Mouse (Mus musculus) forebrain, embryonic 13.5 days (tissue): ENCODE results near the gene Hist1h2bm. TPM values are rescaled to one million over a fixed set of nuclear protein-coding genes. Genes with fewer than 3 reads are reported as not detected.
"Not testable (repeated sequence)": the region's sequence is repeated elsewhere in the genome, so short reads cannot be mapped to it uniquely, and the experiment has no call there.

Experiments
- ATAC-seq: fragments of 200-750 bp; cut with Nextera tagmentation; 2 replicates; pipeline ENCODE4 v1.8.0; 2017
- H3K27ac ChIP-seq: fragments of 300-500 bp; sonication (generic); 2 replicates; pipeline ENCODE4 v1.5.1; 2015; ENCODE audit warnings: inconsistent platforms, mild to moderate bottlenecking, moderate library complexity
- H3K27me3 ChIP-seq: fragments of 300-500 bp; sonication (generic); 2 replicates; pipeline ENCODE4 v1.6.1; 2015; ENCODE audit warnings: mild to moderate bottlenecking, inconsistent platforms
- H3K36me3 ChIP-seq: fragments of 300-500 bp; sonication (generic); 2 replicates; pipeline ENCODE4 v1.6.1; 2015; ENCODE audit warnings: mild to moderate bottlenecking, inconsistent platforms; ENCODE audit not compliant: poor library complexity, severe bottlenecking
- H3K4me1 ChIP-seq: fragments of 300-500 bp; sonication (generic); 2 replicates; pipeline ENCODE4 v1.6.1; 2015; ENCODE audit warnings: inconsistent platforms
- H3K4me2 ChIP-seq: fragments of 300-500 bp; sonication (generic); 2 replicates; pipeline ENCODE4 v1.6.1; 2015; ENCODE audit warnings: inconsistent platforms, mild to moderate bottlenecking, moderate library complexity
- H3K4me3 ChIP-seq: fragments of 300-500 bp; sonication (generic); 2 replicates; pipeline ENCODE4 v1.5.1; 2015; ENCODE audit warnings: mild to moderate bottlenecking, inconsistent platforms
- H3K9ac ChIP-seq: fragments of 300-500 bp; sonication (generic); 2 replicates; pipeline ENCODE4 v1.6.1; 2015; ENCODE audit warnings: mild to moderate bottlenecking, inconsistent platforms
- H3K9me3 ChIP-seq: fragments of 300-500 bp; sonication (generic); replicated peaks from 2 replicates; pipeline ENCODE4 v1.6.1; 2016; ENCODE audit warnings: inconsistent platforms
- WGBS: fragments of 180-500 bp; shearing (Covaris S2); methylation state at CpG from one replicate; pipeline ENCODE4 v1.1.7; 2015; 5-methylcytosine and 5-hydroxymethylcytosine counted together
- polyA plus RNA-seq: library from polyadenylated mRNA; unstranded; fragments of >200 nt; fragmentation: Nextera tagmentation; extraction: Ambion mirVana; gene quantifications from 2 replicates; pipeline ENCODE4 v1.2.1, GENCODE M21; 2015

Hist1h2bm gene
- polyA plus RNA-seq, result 5.9 and 6.9 TPM in 2 replicates

DNA sequence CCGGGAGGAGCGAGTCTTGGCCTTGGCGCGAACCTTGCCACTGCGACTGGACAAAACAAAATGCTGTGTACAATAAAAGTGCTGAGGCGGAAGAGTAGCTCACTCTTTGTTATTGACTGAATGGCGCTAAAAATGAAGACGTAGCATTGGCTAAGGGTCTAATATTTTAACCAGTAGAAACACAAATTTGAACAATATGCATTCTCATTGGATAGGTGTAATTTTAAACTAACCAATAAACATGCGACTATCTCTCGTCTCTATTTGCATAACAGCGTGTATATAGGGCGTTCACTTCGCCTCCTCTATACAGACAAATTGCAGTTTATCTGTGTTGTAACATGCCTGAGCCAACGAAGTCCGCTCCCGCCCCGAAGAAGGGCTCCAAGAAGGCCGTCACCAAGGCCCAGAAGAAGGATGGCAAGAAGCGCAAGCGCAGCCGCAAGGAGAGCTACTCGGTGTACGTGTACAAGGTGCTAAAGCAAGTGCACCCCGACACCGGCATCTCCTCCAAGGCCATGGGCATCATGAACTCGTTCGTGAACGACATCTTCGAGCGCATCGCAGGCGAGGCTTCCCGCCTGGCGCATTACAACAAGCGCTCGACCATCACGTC is at the start of gene Hist1h2bm:
Gene Hist1h2bm, plus strand, starts transcription at position 288 of the 616 bp plus-strand sequence.
- H3K4me2 ChIP-seq, result peak within 1 kb of the TSS; percentile 66
- peak within 1 kb of the TSS; percentile 71 for H3K9ac ChIP-seq
- not testable (repeated sequence) for H3K36me3 ChIP-seq, H3K27me3 ChIP-seq, H3K9me3 ChIP-seq
- peak; percentile 98 for ATAC-seq
- peaks cover 39% of the 10 kb centered on the region for H3K4me1 ChIP-seq
- H3K4me3 ChIP-seq, result peak within 1 kb of the TSS; percentile 40
- under 1% methylated on average over 37 of the region's 37 CpGs for WGBS
- peak within 1 kb of the TSS; percentile 92 for H3K27ac ChIP-seq

DNA sequence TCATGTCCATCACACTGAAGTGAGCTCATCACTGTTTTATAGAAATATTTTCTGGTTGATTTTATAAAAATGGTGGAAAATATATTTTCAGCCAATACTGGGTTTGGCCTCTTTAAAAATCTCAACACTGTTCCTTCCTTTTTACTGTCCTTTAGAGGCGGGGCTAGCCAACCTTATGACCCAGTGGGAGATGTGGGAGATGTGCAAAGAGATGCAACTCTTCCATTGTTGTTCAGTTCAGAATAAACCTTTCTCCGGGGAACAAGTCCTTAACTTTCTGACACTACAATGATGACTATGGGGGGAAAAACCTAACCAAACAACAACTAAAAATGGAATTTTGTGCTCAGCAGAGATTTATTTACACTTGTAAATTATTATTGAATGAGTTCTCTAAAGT is 44.5 kb upstream of the Hist1h2bm start, which contains the start of gene Olfr1360:
Gene Olfr1360, minus strand, starts transcription at position 101 of the 400 bp plus-strand sequence.
- no peaks in the 10 kb centered on the region for H3K9me3 ChIP-seq
- H3K36me3 ChIP-seq, result no peaks in the 10 kb centered on the region
- no peak for ATAC-seq
- no peak within 1 kb of the TSS for H3K4me3 ChIP-seq
- no peak within 1 kb of the TSS for H3K4me2 ChIP-seq
- 72% methylated on average over 2 of the region's 2 CpGs for WGBS
- no peak within 1 kb of the TSS for H3K9ac ChIP-seq
- H3K27me3 ChIP-seq, result no peaks in the 10 kb centered on the region
- no peak within 1 kb of the TSS for H3K27ac ChIP-seq
- H3K4me1 ChIP-seq, result no peaks in the 10 kb centered on the region

DNA sequence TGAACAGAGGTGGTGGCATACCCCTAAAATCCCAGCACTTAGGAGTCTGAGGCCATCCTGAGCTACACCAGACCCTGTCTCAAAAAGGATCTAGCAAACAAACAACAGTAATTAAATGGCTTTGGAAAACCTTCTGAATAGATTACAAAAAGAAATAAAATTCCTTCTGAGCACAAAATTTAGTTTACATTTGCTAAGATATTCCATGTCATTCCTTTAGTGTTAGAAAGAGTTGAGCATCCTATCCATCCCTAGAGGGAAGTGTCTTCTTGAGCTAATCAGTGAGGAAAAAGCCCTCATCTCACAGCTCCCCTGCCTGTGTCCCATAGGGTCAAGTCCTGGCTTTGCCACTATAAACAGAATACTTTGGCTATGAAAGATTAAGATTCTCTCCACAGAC is 24.0 kb upstream of the Hist1h2bm start, which contains the start of gene Olfr1359:
Gene Olfr1359, plus strand, starts transcription at position 301 of the 400 bp plus-strand sequence.
- Histone ChIP-seq H3K9me3 (no peaks in the 10 kb centered on the region), H3K4me2 (no peak within 1 kb of the TSS), H3K27ac (no peak within 1 kb of the TSS), H3K4me3 (no peak within 1 kb of the TSS), H3K4me1 (no peaks in the 10 kb centered on the region), H3K27me3 (no peaks in the 10 kb centered on the region), H3K36me3 (no peaks in the 10 kb centered on the region), H3K9ac (no peak within 1 kb of the TSS)
- ATAC-seq, result no peak

DNA sequence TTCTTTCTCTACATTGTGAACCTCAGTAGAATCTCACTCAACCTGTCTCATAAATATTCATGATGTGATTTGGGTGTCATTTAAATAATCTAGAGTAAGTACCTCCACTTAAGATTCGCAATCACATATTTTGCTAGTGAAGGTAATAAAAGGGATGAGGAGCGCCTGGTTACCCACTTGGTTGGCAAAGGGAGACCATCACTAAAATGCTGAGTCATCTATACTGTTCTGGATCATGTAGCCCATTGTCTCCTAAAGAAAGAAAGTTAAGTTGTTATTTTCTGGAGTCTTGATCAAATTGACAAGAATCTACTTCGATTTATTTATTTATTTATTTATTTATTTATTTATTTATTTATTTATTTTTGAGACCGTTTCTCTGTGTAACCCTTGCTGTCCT is 15.2 kb upstream of the Hist1h2bm start:
- Histone ChIP-seq H3K9me3 (no peaks in the 10 kb centered on the region), H3K36me3 (no peaks in the 10 kb centered on the region), H3K27ac (no peak overlapping the region), H3K9ac (no peak overlapping the region), H3K4me3 (no peak overlapping the region), H3K27me3 (no peaks in the 10 kb centered on the region), H3K4me1 (no peaks in the 10 kb centered on the region), H3K4me2 (no peak overlapping the region)
- ATAC-seq, result no peak
- WGBS, result 81% methylated on average over 4 of the region's 4 CpGs

DNA sequence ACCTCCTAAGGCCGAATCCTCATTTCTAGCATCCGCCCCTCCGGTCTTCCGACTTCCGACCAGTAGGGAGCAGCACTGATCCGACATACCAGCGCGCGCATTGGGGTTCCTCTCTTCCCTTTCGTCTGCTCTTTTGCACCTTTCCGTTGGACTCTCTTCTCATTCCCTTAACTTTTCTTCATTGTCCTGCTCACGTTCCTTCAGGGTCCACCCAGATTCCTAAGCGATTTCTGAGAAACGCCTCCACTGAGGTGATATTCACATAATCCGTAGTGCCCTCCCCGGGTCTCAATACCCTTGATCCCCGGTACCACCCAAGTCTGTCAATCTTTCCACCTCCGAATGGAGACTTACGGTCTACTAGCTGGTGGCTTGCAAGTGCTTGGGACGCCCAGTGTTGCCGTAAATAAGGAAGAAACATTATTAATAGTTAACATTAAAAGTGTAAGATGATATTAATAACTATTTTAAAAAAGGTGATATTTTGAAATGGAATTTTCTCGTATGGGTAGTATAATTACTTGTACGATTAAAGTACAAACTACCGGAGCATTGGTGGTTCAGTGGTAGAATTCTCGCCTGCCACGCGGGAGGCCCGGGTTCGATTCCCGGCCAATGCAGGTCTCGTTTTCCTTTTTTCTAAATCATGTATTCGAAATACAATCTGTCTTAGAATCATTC is 11.7 kb upstream of the Hist1h2bm start:
- ATAC-seq, result peak; percentile 82
- Histone ChIP-seq H3K36me3 (no peaks in the 10 kb centered on the region), H3K9me3 (no peaks in the 10 kb centered on the region), H3K27ac (peak overlapping the region; percentile 57), H3K4me2 (peak overlapping the region; percentile 65), H3K27me3 (no peaks in the 10 kb centered on the region), H3K4me1 (peaks cover 4% of the 10 kb centered on the region), H3K4me3 (peak overlapping the region; percentile 49), H3K9ac (peak overlapping the region; percentile 51; the same call in 1 of the 2 replicates)
- under 1% methylated on average over 32 of the region's 32 CpGs for WGBS

DNA sequence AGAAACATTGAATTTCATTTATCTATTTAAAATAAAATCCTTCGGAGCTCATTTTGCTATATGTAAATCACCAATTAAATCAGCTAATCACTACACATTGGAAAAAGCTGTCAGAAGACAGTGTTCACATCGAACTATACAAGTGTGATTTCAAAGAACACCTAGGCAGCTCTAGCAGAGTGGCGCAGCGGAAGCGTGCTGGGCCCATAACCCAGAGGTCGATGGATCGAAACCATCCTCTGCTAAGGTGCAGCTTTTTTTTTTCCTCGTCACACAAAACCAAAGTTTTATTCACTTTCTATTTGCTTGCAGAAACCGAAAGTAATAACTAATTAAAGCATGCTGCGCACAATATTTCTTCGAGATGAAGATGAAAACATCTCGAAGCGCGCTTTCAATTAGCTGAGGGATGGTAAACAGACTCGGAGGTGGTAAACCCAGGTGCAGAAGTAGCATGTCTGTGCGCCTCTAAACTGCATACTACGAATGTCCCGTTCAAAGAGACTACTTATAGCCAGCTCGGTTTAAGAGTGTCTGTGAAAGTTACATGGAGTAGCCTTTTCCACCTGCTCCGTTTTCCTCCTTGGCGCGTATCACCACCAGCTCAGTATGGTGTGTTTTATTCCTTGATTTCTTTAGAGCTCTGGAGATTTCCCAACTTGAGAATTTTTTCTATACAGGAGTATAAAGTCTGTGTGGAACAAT is 10.9 kb upstream of the Hist1h2bm start:
- Histone ChIP-seq H3K27ac (no peak overlapping the region), H3K4me2 (peak overlapping the region; percentile 65), H3K9me3 (no peaks in the 10 kb centered on the region), H3K9ac (peak overlapping the region; percentile 49), H3K4me3 (peak overlapping the region; percentile 49), H3K4me1 (peaks cover 8% of the 10 kb centered on the region), H3K27me3 (no peaks in the 10 kb centered on the region), H3K36me3 (no peaks in the 10 kb centered on the region)
- WGBS, result 1% methylated on average over 22 of the region's 22 CpGs
- peak; percentile 85 for ATAC-seq

DNA sequence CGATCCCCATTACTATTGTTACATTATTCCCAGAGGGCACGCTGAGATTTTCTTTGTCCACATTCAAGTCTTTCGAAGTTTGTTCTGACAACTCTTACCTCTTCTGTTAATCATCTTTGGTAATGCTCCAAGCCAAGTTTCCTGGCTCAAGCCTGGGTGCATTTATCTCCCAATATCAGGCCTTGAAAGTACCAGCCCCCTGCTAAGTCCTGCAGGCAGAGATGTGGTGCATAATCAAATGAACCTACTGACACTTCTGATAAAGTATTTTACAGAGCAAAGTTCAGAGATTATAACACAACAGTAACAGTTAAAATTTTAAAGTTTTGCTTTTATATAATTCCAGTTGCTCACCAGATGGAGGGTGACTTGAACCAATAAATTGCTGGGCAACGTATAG is 10.1 kb upstream of the Hist1h2bm start:
- Histone ChIP-seq H3K4me3 (peak overlapping the region; percentile 49; the same call in 1 of the 2 replicates), H3K4me2 (peak overlapping the region; percentile 65), H3K4me1 (peaks cover 8% of the 10 kb centered on the region), H3K27me3 (no peaks in the 10 kb centered on the region), H3K27ac (no peak overlapping the region), H3K9ac (no peak overlapping the region), H3K36me3 (no peaks in the 10 kb centered on the region), H3K9me3 (no peaks in the 10 kb centered on the region)
- ATAC-seq, result no peak
- 28% methylated on average over 4 of the region's 4 CpGs for WGBS

DNA sequence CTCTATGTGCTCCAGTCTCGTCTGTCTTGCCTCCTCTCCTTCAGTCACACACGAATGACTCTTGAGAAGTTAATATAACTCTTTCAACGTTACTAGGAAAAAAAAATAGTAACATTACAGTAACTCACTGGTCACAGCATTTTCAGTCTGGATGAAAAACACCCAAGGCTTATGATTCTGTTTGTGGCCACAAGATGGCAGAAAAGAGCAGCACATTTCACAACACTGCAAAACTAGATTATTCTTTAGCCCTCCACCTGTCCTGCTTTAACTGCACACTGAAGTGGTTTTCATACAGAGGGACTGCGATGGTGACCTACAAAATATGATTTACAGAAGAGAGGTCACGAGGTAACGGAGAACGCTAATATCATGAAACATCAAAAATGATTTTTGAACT is 7.1 kb upstream of the Hist1h2bm start:
- Histone ChIP-seq H3K4me1 (peaks cover 24% of the 10 kb centered on the region), H3K4me2 (peak overlapping the region; percentile 85), H3K9ac (peak overlapping the region; percentile 78), H3K27ac (peak overlapping the region; percentile 98), H3K9me3 (no peaks in the 10 kb centered on the region), H3K36me3 (no peaks in the 10 kb centered on the region), H3K27me3 (no peaks in the 10 kb centered on the region), H3K4me3 (peak overlapping the region; percentile 49)
- ATAC-seq, result no peak
- 3% methylated on average over 7 of the region's 7 CpGs for WGBS

DNA sequence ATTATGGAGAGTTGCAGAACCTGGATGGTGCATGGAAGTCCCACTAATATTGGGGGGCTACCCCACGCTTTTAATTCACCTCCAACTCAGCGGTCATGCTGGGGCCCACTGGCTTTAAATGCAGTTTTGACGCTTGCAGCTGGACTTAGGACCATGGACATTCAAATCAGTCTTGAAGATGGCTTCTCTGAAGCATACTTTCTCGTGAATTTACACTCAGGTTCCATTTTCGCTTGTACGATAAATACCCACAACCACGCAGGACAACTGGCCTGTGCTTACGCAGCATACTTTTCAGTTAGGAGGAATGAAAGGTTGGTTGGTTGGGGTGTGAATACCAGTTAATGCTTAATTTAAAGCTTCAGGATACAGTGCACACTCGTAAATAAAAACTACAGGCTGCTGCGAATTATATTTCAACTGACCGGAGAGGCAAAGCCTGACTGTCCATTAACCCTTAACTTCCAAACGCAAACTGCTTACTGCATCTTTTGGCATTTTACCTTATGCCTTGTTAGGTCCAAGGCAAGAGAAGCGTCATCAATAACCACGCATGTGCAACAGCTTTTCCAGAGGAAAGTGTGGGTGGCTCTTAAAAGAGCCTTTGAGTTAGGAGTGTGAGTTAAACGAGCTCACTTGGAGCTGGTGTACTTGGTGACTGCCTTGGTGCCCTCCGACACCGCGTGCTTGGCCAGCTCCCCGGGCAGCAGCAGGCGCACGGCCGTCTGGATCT is 6.5 kb upstream of the Hist1h2bm start:
- no peaks in the 10 kb centered on the region for H3K9me3 ChIP-seq
- ATAC-seq, result no peak
- no peaks in the 10 kb centered on the region for H3K36me3 ChIP-seq
- peak overlapping the region; percentile 49 for H3K4me3 ChIP-seq
- 1% methylated on average over 22 of the region's 22 CpGs for whole genome bisulfite sequencing
- H3K27ac ChIP-seq, result peak overlapping the region; percentile 98
- H3K4me2 ChIP-seq, result peak overlapping the region; percentile 85
- no peaks in the 10 kb centered on the region for H3K27me3 ChIP-seq
- H3K9ac ChIP-seq, result peak overlapping the region; percentile 78
- peaks cover 30% of the 10 kb centered on the region for H3K4me1 ChIP-seq

DNA sequence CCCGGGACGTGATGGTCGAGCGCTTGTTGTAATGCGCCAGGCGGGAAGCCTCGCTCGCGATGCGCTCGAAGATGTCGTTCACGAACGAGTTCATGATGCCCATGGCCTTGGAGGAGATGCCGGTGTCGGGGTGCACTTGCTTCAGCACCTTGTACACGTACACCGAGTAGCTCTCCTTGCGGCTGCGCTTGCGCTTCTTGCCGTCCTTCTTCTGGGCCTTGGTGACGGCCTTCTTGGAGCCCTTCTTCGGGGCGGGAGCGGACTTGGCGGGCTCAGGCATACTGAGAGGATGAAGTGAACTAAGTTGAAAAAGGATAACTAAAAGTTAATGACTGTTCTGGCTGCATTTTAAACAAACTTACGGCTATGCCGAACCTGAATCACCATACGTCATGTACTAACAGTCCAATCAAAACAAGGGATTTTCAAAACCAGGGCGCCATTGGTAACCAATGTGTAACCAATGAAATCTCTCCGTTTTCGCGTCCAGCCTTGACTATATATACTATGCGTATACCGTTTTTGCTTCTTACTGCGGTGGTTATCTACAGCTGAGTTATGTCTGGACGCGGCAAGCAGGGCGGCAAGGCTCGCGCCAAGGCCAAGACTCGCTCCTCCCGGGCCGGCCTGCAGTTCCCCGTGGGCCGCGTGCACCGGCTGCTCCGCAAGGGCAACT is 5.8 kb upstream of the Hist1h2bm start, which contains the start of the genes Hist1h2bl and Hist1h2ai:
Gene Hist1h2bl, minus strand, starts transcription at position 280 of the 676 bp plus-strand sequence.
Gene Hist1h2ai, plus strand, starts transcription at position 559 of the 676 bp plus-strand sequence.
- WGBS, result under 1% methylated on average over 33 of the region's 50 CpGs
- H3K4me3 ChIP-seq, result peak within 1 kb of the TSS; percentile 49
- H3K4me1 ChIP-seq, result peaks cover 37% of the 10 kb centered on the region
- H3K27me3 ChIP-seq, H3K9me3 ChIP-seq, H3K36me3 ChIP-seq: not testable (repeated sequence)
- ATAC-seq, result peak; percentile 95
- peak within 1 kb of the TSS; percentile 85 for H3K4me2 ChIP-seq
- H3K27ac ChIP-seq, result peak within 1 kb of the TSS; percentile 98
- H3K9ac ChIP-seq, result peak within 1 kb of the TSS; percentile 87
